Mouse (Mus musculus): ENCODE results near the gene Sytl3. TPM values are rescaled to one million over a fixed set of nuclear protein-coding genes. Genes with fewer than 3 reads are reported as not detected.

The Sytl3 gene
- polyA plus RNA-seq, 1 experiment = not detected

GRCm38 (mm10) chr17:6775221-6775620, 116.3 kb downstream of the Sytl3 start:
- Histone ChIP-seq H3K36me3 (ENCODE audit: control insufficient read depth) (peaks cover 61% of the 10 kb centered on the region), H3K9me3 (ENCODE audit: control insufficient read depth, low read length) (no peaks in the 10 kb centered on the region), H3K4me1 (ENCODE audit: control insufficient read depth) (peaks cover 72% of the 10 kb centered on the region), H3K27me3 (ENCODE audit: control insufficient read depth) (no peaks in the 10 kb centered on the region), H3K4me3 (replicated peaks) (no peak overlapping the region)
- no peak for TF ChIP-seq GATA1 (IDR thresholded peaks at IDR 0.05; ENCODE audit: low read length)
- no peak for TF ChIP-seq TAL1 (IDR thresholded peaks at IDR 0.05; ENCODE audit: low read length)

GRCm38 (mm10) chr17:6775671-6776070, 116.8 kb downstream of the Sytl3 start:
- Histone ChIP-seq H3K36me3 (ENCODE audit: control insufficient read depth) (peaks cover 60% of the 10 kb centered on the region), H3K27me3 (ENCODE audit: control insufficient read depth) (no peaks in the 10 kb centered on the region), H3K4me3 (replicated peaks) (no peak overlapping the region), H3K4me1 (ENCODE audit: control insufficient read depth) (peaks cover 76% of the 10 kb centered on the region), H3K9me3 (ENCODE audit: control insufficient read depth, low read length) (no peaks in the 10 kb centered on the region)
- TF ChIP-seq GATA1 (IDR thresholded peaks at IDR 0.05; ENCODE audit: low read length) (no peak), TAL1 (IDR thresholded peaks at IDR 0.05; ENCODE audit: low read length) (no peak)

GRCm38 (mm10) chr17:6776123-6776522, 117.2 kb downstream of the Sytl3 start:
- Histone ChIP-seq H3K27me3 (ENCODE audit: control insufficient read depth) (no peaks in the 10 kb centered on the region), H3K9me3 (ENCODE audit: control insufficient read depth, low read length) (no peaks in the 10 kb centered on the region), H3K4me3 (replicated peaks) (no peak overlapping the region), H3K36me3 (ENCODE audit: control insufficient read depth) (peaks cover 56% of the 10 kb centered on the region), H3K4me1 (ENCODE audit: control insufficient read depth) (peaks cover 81% of the 10 kb centered on the region)
- TF ChIP-seq TAL1 (IDR thresholded peaks at IDR 0.05; ENCODE audit: low read length) (no peak), GATA1 (IDR thresholded peaks at IDR 0.05; ENCODE audit: low read length) (no peak)

- peaks cover 52% of the 10 kb centered on the region for H3K36me3 ChIP-seq (ENCODE audit: control insufficient read depth)
- peaks cover 83% of the 10 kb centered on the region for H3K4me1 ChIP-seq (ENCODE audit: control insufficient read depth)
- H3K9me3 ChIP-seq (ENCODE audit: control insufficient read depth, low read length) = no peaks in the 10 kb centered on the region
- TF ChIP-seq GATA1 (IDR thresholded peaks at IDR 0.05; ENCODE audit: low read length) (no peak), TAL1 (IDR thresholded peaks at IDR 0.05; ENCODE audit: low read length) (no peak)
- H3K27me3 ChIP-seq (ENCODE audit: control insufficient read depth) = no peaks in the 10 kb centered on the region
- no peak overlapping the region for H3K4me3 ChIP-seq (replicated peaks)
Observed at GRCm38 (mm10) chr17:6776576-6776975, 117.7 kb downstream of the Sytl3 start.

GRCm38 (mm10) chr17:6777061-6777460, 118.2 kb downstream of the Sytl3 start:
- Histone ChIP-seq H3K36me3 (ENCODE audit: control insufficient read depth) (peaks cover 47% of the 10 kb centered on the region), H3K27me3 (ENCODE audit: control insufficient read depth) (no peaks in the 10 kb centered on the region), H3K9me3 (ENCODE audit: control insufficient read depth, low read length) (no peaks in the 10 kb centered on the region), H3K4me3 (replicated peaks) (no peak overlapping the region), H3K4me1 (ENCODE audit: control insufficient read depth) (peaks cover 86% of the 10 kb centered on the region)
- no peak for TF ChIP-seq TAL1 (IDR thresholded peaks at IDR 0.05; ENCODE audit: low read length)
- TF ChIP-seq GATA1 (IDR thresholded peaks at IDR 0.05; ENCODE audit: low read length) = no peak

- peaks cover 42% of the 10 kb centered on the region for H3K36me3 ChIP-seq (ENCODE audit: control insufficient read depth)
Observed at GRCm38 (mm10) chr17:6777629-6778331, 118.9 kb downstream of the Sytl3 start.

GRCm38 (mm10) chr17:6778332-6778683, 119.4 kb downstream of the Sytl3 start:
- no peaks in the 10 kb centered on the region for H3K27me3 ChIP-seq (ENCODE audit: control insufficient read depth)
- TF ChIP-seq TAL1 (IDR thresholded peaks at IDR 0.05; ENCODE audit: low read length) = no peak
- TF ChIP-seq GATA1 (IDR thresholded peaks at IDR 0.05; ENCODE audit: low read length) = no peak
- H3K4me3 ChIP-seq (replicated peaks) = peak overlapping the region; percentile 88
- no peaks in the 10 kb centered on the region for H3K9me3 ChIP-seq (ENCODE audit: control insufficient read depth, low read length)
- peaks cover 42% of the 10 kb centered on the region for H3K36me3 ChIP-seq (ENCODE audit: control insufficient read depth)
- peaks cover 83% of the 10 kb centered on the region for H3K4me1 ChIP-seq (ENCODE audit: control insufficient read depth)

More at GRCm38 (mm10) chr17:6777629-6778331, 118.9 kb downstream of the Sytl3 start:
- H3K9me3 ChIP-seq (ENCODE audit: control insufficient read depth, low read length) = no peaks in the 10 kb centered on the region
- H3K27me3 ChIP-seq (ENCODE audit: control insufficient read depth) = no peaks in the 10 kb centered on the region
- TF ChIP-seq GATA1 (IDR thresholded peaks at IDR 0.05; ENCODE audit: low read length) = no peak
- TF ChIP-seq TAL1 (IDR thresholded peaks at IDR 0.05; ENCODE audit: low read length) = no peak
- no peak overlapping the region for H3K4me3 ChIP-seq (replicated peaks)
- peaks cover 83% of the 10 kb centered on the region for H3K4me1 ChIP-seq (ENCODE audit: control insufficient read depth)

- H3K4me1 ChIP-seq (ENCODE audit: control insufficient read depth) = peaks cover 83% of the 10 kb centered on the region
- H3K4me3 ChIP-seq (replicated peaks) = peak overlapping the region; percentile 88
- TF ChIP-seq GATA1 (IDR thresholded peaks at IDR 0.05; ENCODE audit: low read length) = no peak
- no peak for TF ChIP-seq TAL1 (IDR thresholded peaks at IDR 0.05; ENCODE audit: low read length)
- no peaks in the 10 kb centered on the region for H3K9me3 ChIP-seq (ENCODE audit: control insufficient read depth, low read length)
- H3K27me3 ChIP-seq (ENCODE audit: control insufficient read depth) = no peaks in the 10 kb centered on the region
- H3K36me3 ChIP-seq (ENCODE audit: control insufficient read depth) = peaks cover 35% of the 10 kb centered on the region
Observed at GRCm38 (mm10) chr17:6778771-6779509, 120.0 kb downstream of the Sytl3 start.

- H3K4me3 ChIP-seq (replicated peaks) = peak overlapping the region; percentile 88
- peaks cover 77% of the 10 kb centered on the region for H3K4me1 ChIP-seq (ENCODE audit: control insufficient read depth)
Observed at GRCm38 (mm10) chr17:6779632-6780031, 120.7 kb downstream of the Sytl3 start.

More at GRCm38 (mm10) chr17:6779632-6780031, 120.7 kb downstream of the Sytl3 start:
- H3K27me3 ChIP-seq (ENCODE audit: control insufficient read depth) = no peaks in the 10 kb centered on the region
- peaks cover 30% of the 10 kb centered on the region for H3K36me3 ChIP-seq (ENCODE audit: control insufficient read depth)
- no peaks in the 10 kb centered on the region for H3K9me3 ChIP-seq (ENCODE audit: control insufficient read depth, low read length)
- TF ChIP-seq TAL1 (IDR thresholded peaks at IDR 0.05; ENCODE audit: low read length) (no peak), GATA1 (IDR thresholded peaks at IDR 0.05; ENCODE audit: low read length) (no peak)

Data from erythroblast, embryonic 14.5 days (primary cell).